Mouse (Mus musculus) heart, embryonic 10.5 days (tissue): ENCODE data around the gene Stk11. TPM values are rescaled to one million over a fixed set of nuclear protein-coding genes. Genes with fewer than 3 reads are reported as not detected.

ENCODE experiments used
- DNase-seq: peaks from one replicate; pipeline ENCODE4 v3.0.0-alpha.2; 2017; ENCODE audit warnings: low spot score
- H3K27ac ChIP-seq: fragments of 300-500 bp; sonication (generic); 2 replicates; pipeline ENCODE4 v1.5.1; 2016; ENCODE audit warnings: mild to moderate bottlenecking
- H3K27me3 ChIP-seq: fragments of 300-500 bp; sonication (generic); 2 replicates; pipeline ENCODE4 v1.6.1; 2016; ENCODE audit warnings: mild to moderate bottlenecking; ENCODE audit not compliant: poor library complexity, insufficient read depth, severe bottlenecking
- H3K36me3 ChIP-seq: fragments of 300-500 bp; sonication (generic); 2 replicates; pipeline ENCODE4 v1.6.1; 2016; ENCODE audit warnings: mild to moderate bottlenecking, moderate library complexity
- H3K4me1 ChIP-seq: fragments of 300-500 bp; sonication (generic); 2 replicates; pipeline ENCODE4 v1.6.1; 2016; ENCODE audit warnings: mild to moderate bottlenecking
- H3K4me3 ChIP-seq: fragments of 300-500 bp; sonication (generic); 2 replicates; pipeline ENCODE4 v1.5.1; 2016; ENCODE audit warnings: mild to moderate bottlenecking, moderate library complexity
- H3K9me3 ChIP-seq: fragments of 300-500 bp; sonication (generic); 2 replicates; pipeline ENCODE4 v1.6.1; 2016; ENCODE audit warnings: mild to moderate bottlenecking, moderate library complexity
- WGBS: fragments of 180-500 bp; shearing (Covaris S2); methylation state at CpG from one replicate; pipeline ENCODE4 v1.1.7; 2016; 5-methylcytosine and 5-hydroxymethylcytosine counted together
- polyA plus RNA-seq: library from polyadenylated mRNA; unstranded; fragments of >200 nt; fragmentation: Nextera tagmentation; extraction: Ambion mirVana; gene quantifications from 2 replicates; pipeline ENCODE4 v1.2.1, GENCODE M21; 2016

Stk11 gene
- 12.4 and 17.8 TPM in 2 replicates for polyA plus RNA-seq

DNA sequence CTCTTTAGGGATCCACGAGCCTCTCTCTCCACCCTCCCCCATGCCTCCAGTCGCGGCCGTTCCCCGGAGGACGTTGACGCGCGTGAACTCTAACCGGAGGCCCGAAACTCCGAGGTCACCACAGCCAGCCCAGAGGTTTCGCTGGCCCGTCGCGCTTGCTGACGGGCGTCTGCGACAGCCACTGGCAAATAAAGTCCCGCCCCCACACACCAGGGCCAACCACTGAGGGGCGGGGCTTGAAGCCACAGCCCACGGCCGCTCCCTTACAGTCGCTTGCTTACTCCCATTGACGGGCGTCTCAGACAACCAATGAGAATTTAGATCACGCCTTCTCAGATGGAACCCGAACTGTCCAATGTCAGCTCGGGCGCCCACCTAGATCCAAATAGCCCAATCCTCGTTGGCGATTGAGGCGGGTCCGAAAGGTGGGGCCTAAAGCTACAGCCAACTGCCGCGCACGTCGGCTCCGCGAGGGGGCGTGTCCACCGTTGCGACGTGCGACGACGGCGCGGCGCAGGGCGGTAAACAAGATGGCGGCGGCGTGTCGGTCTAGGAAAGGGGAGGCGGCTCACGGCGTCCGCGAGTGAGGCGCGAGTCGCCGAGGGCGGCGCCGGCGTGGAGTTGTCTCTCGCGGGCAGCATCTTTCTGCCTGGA lies at the start of gene Stk11:
Gene Stk11, plus strand, starts transcription at position 514 of the 654 bp plus-strand sequence.
- H3K27me3 ChIP-seq, result no peaks in the 10 kb centered on the region
- DNase-seq, result peak; percentile 100
- peaks cover 28% of the 10 kb centered on the region for H3K36me3 ChIP-seq
- no peaks in the 10 kb centered on the region for H3K9me3 ChIP-seq
- H3K4me1 ChIP-seq, result peaks cover 44% of the 10 kb centered on the region
- H3K4me3 ChIP-seq, result peak within 1 kb of the TSS; percentile 93
- under 1% methylated on average over 70 of the region's 70 CpGs for WGBS
- H3K27ac ChIP-seq, result peak within 1 kb of the TSS; percentile 96

GRCm38 (mm10) chr10:80069251-80069650 lies 46.4 kb upstream of the Stk11 start:
- Histone ChIP-seq H3K27ac (0 out of 2 replicates have a peak overlapping the region, but pooled peaks have one; percentile 85), H3K4me1 (peaks cover 48% of the 10 kb centered on the region), H3K36me3 (peaks cover 42% of the 10 kb centered on the region), H3K27me3 (no peaks in the 10 kb centered on the region), H3K9me3 (no peaks in the 10 kb centered on the region), H3K4me3 (no peak overlapping the region)
- no peak for DNase-seq
- WGBS, result 91% methylated on average over 6 of the region's 7 CpGs

DNA sequence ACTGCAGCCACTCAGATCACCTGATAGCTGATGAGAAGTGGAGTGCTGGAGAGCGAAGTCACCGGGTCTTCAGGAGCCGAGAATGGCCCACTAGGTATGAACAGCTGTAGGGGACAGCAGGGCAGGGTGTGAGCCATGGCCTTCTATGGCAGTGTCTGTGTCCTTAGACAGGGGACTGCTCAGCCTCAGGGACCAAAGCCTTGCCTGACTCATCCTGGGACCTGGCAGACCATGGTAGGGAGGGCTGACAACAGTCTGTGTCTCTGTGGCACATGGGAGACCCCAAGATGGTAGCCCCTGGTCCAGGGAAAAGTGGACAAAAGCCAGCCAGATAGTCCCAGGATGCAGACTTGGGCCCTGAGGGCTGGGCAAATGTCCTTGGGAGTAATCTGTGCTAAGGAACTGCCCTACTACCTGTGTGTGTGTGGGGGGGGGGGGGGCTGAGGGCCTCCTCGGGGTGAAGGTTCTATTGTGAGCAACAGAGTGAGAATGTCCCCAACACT lies 45.6 kb upstream of the Stk11 start:
- no peak overlapping the region for H3K4me3 ChIP-seq
- peak overlapping the region; percentile 85; the same call in 1 of the 2 replicates for H3K27ac ChIP-seq
- H3K36me3 ChIP-seq, result peaks cover 37% of the 10 kb centered on the region
- DNase-seq, result no peak
- peaks cover 54% of the 10 kb centered on the region for H3K4me1 ChIP-seq
- no peaks in the 10 kb centered on the region for H3K9me3 ChIP-seq
- WGBS, result 86% methylated on average over 4 of the region's 4 CpGs
- no peaks in the 10 kb centered on the region for H3K27me3 ChIP-seq

DNA sequence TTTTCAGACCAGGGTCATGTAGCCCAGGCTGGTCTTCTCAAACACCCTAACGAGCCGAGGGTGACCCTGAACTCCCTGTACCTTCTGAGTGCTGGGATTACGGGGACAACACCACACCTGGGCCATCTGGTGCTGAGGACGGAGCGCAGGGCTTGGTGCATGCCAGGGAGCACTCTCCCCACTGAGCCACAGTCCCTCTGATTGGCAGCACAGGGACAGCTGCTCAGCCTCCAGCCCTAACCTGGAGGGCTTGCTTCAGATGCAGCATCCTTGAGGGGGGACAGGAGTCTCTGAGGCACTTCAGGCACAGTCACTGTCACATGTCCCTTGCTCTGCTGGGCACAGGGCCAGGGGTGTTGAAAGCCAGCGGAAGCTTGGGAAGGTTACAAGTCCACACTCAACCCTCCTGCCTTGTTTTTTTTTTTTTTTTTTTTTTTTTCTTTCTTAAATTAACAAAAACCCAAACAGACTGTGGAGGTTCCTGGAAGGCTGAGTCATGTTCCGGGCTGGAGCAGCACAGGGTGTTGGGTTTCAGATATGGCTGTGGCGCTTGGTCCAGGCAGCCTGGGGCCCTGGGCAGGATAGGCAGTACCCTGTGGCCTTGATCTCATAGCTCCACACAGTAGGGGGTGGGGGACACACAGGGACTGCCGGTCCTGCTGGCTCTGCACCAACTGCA lies 44.6 kb upstream of the Stk11 start:
- H3K4me3 ChIP-seq, result 0 out of 2 replicates have a peak overlapping the region, but pooled peaks have one; percentile 7
- peak; percentile 94 for DNase-seq
- no peaks in the 10 kb centered on the region for H3K9me3 ChIP-seq
- no peaks in the 10 kb centered on the region for H3K27me3 ChIP-seq
- H3K36me3 ChIP-seq, result peaks cover 30% of the 10 kb centered on the region
- peak overlapping the region; percentile 85 for H3K27ac ChIP-seq
- 54% methylated on average over 9 of the region's 9 CpGs for WGBS
- peaks cover 64% of the 10 kb centered on the region for H3K4me1 ChIP-seq

DNA sequence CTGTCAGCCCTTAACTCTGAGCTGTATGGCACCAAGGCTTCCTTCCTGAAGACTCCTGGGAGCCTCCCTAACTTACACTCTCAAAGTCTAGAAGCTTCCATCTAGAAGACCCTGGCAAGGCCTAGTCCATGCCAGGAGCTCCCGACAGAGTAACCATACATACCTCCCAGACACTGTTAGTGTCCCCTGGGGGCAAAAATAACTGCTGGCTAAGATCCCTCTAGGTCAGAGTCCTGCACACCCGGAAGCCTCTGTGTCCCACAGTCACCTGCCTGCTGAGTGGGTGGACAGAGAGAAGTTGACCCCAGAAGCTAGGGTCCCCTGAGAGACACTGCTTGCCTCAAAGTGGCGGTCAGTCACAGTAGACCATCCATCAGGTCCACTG lies 44.1 kb upstream of the Stk11 start:
- Histone ChIP-seq H3K4me1 (peaks cover 63% of the 10 kb centered on the region), H3K27ac (peak overlapping the region; percentile 85), H3K4me3 (no peak overlapping the region), H3K36me3 (peaks cover 26% of the 10 kb centered on the region), H3K9me3 (no peaks in the 10 kb centered on the region), H3K27me3 (no peaks in the 10 kb centered on the region)
- no peak for DNase-seq
- 63% methylated on average over 3 of the region's 3 CpGs for WGBS

DNA sequence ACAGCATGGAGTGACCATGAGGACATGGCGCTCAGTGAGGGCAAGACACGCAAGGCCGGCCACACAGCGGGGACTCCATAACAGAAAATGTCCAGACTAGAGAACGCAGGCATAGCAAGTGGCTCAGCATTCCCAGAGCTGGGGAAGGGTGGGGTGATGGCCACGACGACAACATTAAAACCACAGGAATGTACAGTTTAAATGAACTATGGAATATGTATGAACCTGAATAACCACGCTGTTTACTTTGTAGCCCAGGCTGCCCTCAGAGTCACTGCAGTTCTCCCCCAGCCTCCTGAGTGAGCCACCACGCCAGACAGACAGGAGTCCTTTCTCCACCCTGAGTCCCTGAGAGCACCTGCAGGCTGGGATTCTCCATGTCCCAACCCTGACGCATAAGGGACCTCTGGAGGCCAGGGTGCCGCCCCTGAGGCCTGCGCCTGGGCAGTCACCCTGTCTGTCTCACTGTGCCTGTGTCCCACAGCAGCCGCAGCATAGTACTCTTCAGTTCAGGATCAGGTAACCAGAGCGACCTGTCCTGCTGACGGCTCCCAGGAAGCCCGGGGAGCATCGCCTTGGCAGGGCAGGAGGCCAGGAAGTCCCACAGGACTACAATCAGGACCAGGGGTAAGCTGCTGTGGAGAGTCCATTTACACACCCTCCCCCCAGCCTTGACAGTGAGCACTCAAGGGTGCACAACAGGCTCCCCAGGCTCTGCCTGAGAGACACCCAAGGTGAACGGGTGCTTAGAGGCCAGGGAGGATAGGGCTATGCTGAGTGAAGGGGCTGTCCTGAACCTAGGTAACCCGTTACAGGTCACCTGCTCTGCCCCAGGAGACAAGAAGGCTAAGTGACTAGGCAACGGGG lies 42.7 kb upstream of the Stk11 start:
- Histone ChIP-seq H3K4me3 (no peak overlapping the region), H3K27ac (peak overlapping the region; percentile 85; the same call in 1 of the 2 replicates), H3K4me1 (peaks cover 61% of the 10 kb centered on the region), H3K9me3 (no peaks in the 10 kb centered on the region), H3K36me3 (peaks cover 22% of the 10 kb centered on the region), H3K27me3 (no peaks in the 10 kb centered on the region)
- WGBS, result 80% methylated on average over 20 of the region's 20 CpGs
- DNase-seq, result no peak

DNA sequence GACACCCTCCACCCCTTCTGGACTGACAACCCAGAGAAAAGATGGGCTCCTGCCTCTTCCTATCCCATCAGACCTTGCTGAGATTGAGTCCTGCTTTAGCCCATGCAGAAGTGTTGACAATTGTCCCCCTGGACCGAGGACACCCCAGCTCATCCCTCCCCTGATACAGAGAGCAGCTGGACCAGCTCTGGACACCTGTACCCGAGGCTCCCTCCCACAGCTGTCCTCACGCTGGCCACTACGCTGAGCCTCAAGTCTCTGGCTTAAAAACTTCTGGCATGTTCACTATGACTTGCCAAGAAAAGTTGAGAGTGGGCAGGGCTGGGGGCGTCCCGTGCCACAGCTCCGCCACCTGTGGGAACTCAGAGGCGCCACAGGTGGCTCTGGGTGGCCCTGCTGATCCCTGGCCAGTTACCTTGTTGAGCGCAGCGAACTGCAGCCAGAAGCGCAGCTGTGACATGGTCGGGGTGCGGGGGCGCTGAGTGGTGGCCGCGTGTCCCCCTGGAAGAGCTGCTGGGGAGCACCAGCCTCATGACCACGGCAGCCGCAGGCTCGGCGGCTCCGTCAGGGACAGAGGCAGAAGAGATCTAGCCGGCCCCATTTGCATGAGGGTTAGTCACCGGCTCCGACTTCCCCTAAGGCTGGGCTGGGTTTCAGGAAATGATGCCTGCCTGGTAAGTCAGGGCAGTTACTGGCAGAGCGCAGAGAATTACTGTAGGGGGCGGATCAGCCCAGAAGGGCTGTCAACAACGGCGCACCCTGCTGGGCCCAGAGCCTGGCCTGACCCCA lies 40.6 kb upstream of the Stk11 start:
- DNase-seq, result no peak
- Histone ChIP-seq H3K4me3 (peak overlapping the region; percentile 45), H3K36me3 (peaks cover 30% of the 10 kb centered on the region), H3K27me3 (no peaks in the 10 kb centered on the region), H3K27ac (peak overlapping the region; percentile 62; the same call in 1 of the 2 replicates), H3K9me3 (no peaks in the 10 kb centered on the region), H3K4me1 (peaks cover 57% of the 10 kb centered on the region)
- WGBS, result 15% methylated on average over 28 of the region's 28 CpGs

- WGBS, result 55% methylated on average over 1 of the region's 1 CpGs
- no peaks in the 10 kb centered on the region for H3K27me3 ChIP-seq
- no peaks in the 10 kb centered on the region for H3K9me3 ChIP-seq
- no peak overlapping the region for H3K27ac ChIP-seq
- peaks cover 36% of the 10 kb centered on the region for H3K36me3 ChIP-seq
- H3K4me1 ChIP-seq, result peaks cover 53% of the 10 kb centered on the region
- DNase-seq, result no peak
- H3K4me3 ChIP-seq, result no peak overlapping the region
Measured at GRCm38 (mm10) chr10:80075924-80076323, 39.7 kb upstream of the Stk11 start.

DNA sequence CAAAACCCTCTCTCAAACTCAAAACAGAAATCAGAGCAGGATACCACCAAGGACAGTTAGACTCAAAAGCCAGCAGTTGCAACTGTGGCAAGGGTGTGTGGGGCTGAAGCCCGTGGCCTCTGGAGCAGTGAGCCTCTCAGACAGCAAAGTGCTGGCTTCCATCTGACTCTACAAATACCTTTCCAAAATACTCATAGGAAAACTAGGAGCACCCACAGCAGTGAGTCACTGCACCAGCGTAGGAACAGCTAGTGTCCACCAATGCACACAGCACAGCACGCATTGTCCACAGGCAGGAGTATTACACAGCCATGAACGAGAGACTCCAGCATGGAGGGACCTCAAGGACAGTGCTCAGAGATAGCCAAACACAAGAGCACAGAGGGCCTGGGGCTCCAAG lies 39.2 kb upstream of the Stk11 start:
- DNase-seq, result no peak
- Histone ChIP-seq H3K4me3 (no peak overlapping the region), H3K27me3 (no peaks in the 10 kb centered on the region), H3K27ac (no peak overlapping the region), H3K9me3 (no peaks in the 10 kb centered on the region), H3K4me1 (peaks cover 49% of the 10 kb centered on the region), H3K36me3 (peaks cover 41% of the 10 kb centered on the region)
- WGBS, result 85% methylated on average over 4 of the region's 4 CpGs

- peaks cover 40% of the 10 kb centered on the region for H3K4me1 ChIP-seq
- H3K36me3 ChIP-seq, result peaks cover 50% of the 10 kb centered on the region
- no peaks in the 10 kb centered on the region for H3K27me3 ChIP-seq
- no peak for DNase-seq
- H3K27ac ChIP-seq, result no peak overlapping the region
- no peaks in the 10 kb centered on the region for H3K9me3 ChIP-seq
- 78% methylated on average over 5 of the region's 5 CpGs for WGBS
- no peak overlapping the region for H3K4me3 ChIP-seq
Measured at GRCm38 (mm10) chr10:80077312-80077711, 38.3 kb upstream of the Stk11 start.

DNA sequence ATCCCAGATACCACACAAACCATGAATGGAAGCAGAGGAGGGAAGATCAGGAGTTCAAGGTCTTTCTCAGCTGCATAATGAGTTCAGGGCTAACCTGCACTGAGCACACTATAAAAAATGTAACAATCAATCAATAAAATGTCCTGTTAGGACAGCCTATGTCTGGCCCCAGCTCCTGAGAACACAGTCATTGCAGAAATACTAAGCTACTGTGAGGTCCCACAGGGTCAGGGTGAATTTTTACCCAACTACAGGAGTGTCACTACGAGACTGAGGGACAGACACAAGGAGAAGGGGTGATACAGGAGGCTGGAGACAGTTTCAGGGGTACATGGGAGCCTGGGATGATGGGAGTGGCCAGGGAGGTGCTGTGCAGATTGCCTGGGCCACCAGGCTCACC lies 37.2 kb upstream of the Stk11 start:
- WGBS, result 93% methylated on average over 1 of the region's 1 CpGs
- DNase-seq, result no peak
- peaks cover 29% of the 10 kb centered on the region for H3K4me1 ChIP-seq

More for the DNA sequence above, 37.2 kb upstream of the Stk11 start:
- H3K36me3 ChIP-seq, result peaks cover 57% of the 10 kb centered on the region
- no peaks in the 10 kb centered on the region for H3K9me3 ChIP-seq
- H3K4me3 ChIP-seq, result no peak overlapping the region
- H3K27ac ChIP-seq, result no peak overlapping the region
- H3K27me3 ChIP-seq, result no peaks in the 10 kb centered on the region
